Mouse (Mus musculus): ENCODE data around the gene Znhit6.

DNA sequence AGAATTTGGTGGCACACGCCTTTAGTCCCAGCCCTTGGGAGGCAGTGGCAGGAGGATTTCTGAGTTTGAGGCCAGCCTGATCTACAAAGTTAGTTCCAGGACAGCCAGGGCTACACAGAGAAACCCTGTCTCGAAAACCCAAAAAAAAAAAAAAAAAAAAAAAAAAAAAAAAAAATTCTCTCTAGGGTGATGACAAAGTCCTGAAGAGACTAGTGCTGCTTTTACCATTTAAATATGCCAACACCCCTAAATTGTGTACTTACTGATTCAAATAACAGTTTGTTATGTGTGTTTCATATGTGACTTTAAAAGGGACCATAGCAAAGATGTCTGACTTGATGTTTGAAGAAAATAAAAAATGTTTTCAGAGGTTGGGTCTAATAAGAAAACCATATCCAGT is 21.6 kb upstream of the Znhit6 start:
- TF ChIP-seq CTCF (IDR thresholded peaks at IDR 0.05; ENCODE audit: control insufficient read depth, insufficient read depth, insufficient read length) (no peak), CEBPB (IDR thresholded peaks at IDR 0.05; ENCODE audit: low read depth) (no peak), MYOD1 (IDR thresholded peaks at IDR 0.05; ENCODE audit: control insufficient read depth, insufficient read length, low read depth) (no peak), MYOG (IDR thresholded peaks at IDR 0.05; ENCODE audit: control insufficient read depth, extremely low read depth, insufficient read length) (no peak), USF1 (IDR thresholded peaks at IDR 0.05; ENCODE audit: low read depth) (no peak), MAX (IDR thresholded peaks at IDR 0.05) (no peak)
